Mouse (Mus musculus) thymus, adult 2 months (tissue): ENCODE results near the gene Etl4.

Experiments used
- CTCF ChIP-seq: fragments of 200-500 bp; IDR thresholded peaks from 2 replicates; pipeline ENCODE4 v1.5.1; 2012; ENCODE audit warnings: mild to moderate bottlenecking, control low read depth, low read length, moderate library complexity, borderline replicate concordance; ENCODE audit not compliant: control insufficient read depth, poor library complexity, insufficient read depth; ENCODE audit errors: extremely low read depth
- POLR2A ChIP-seq: fragments of 200-500 bp; IDR thresholded peaks from 2 replicates; pipeline ENCODE4 v1.6.1; 2012; ENCODE audit warnings: mild to moderate bottlenecking, low read length, control low read depth, moderate library complexity; ENCODE audit not compliant: control insufficient read depth, poor library complexity, insufficient read depth; ENCODE audit errors: extremely low read depth

DNA sequence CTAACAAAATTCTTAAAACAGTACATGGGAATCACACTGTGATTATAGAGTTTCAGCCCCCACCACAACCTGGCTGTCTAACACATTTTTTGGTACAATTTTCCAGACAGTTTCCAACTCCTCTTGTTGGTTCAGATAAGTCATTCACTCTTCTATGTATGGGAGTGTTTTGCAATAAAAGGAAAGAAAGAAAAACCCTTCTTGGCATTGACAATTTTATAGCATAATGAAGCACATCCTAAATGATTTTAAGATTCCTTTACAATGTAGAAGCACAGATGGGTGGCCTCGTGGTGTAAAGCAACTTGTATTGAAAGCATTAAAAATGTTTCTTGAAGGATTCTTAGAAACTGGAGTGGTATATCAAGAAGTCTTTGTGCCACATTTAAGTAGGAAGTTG, 415.4 kb downstream of the Etl4 start:
- no peak for TF ChIP-seq CTCF
- TF ChIP-seq POLR2A = no peak
